Mouse (Mus musculus): Measurements from ENCODE around the gene Ubr1. TPM values are rescaled to one million over a fixed set of nuclear protein-coding genes. Genes with fewer than 3 reads are reported as not detected.
"Not testable (repeated sequence)": the region's sequence is repeated elsewhere in the genome, so short reads cannot be mapped to it uniquely, and the experiment has no call there.

The Ubr1 gene
- polyA plus RNA-seq, 1 experiment from 2014 or later = 31.7 TPM

DNA sequence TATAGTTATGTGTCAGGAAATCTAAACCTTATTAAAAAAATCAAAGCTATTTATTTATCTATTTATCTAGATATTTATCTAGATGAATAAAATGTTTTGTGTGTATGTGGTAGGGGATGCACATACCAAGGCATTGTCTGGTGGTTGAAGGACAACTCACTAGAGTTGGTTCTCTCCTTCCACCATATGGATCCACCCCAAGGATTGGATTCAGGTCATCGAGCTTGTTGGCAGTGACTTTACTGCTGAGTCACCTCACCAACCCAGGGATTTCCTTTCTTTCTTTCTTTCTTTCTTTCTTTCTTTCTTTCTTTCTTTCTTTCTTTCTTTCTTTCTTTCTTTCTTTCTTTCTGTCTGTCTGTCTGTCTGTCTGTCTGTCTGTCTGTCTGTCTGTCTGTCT lies 26.1 kb upstream of the Ubr1 start:
- not testable (repeated sequence) for H3K4me3 ChIP-seq (replicated peaks); H3K36me3 ChIP-seq (replicated peaks); H3K9ac ChIP-seq; H3K4me2 ChIP-seq; H3K9me3 ChIP-seq; H3K4me1 ChIP-seq; H3K27me3 ChIP-seq; H3K27ac ChIP-seq; ATAC-seq (ENCODE audit: low FRiP score)
- WGBS = 74% methylated on average over 1 of the region's 1 CpGs

DNA sequence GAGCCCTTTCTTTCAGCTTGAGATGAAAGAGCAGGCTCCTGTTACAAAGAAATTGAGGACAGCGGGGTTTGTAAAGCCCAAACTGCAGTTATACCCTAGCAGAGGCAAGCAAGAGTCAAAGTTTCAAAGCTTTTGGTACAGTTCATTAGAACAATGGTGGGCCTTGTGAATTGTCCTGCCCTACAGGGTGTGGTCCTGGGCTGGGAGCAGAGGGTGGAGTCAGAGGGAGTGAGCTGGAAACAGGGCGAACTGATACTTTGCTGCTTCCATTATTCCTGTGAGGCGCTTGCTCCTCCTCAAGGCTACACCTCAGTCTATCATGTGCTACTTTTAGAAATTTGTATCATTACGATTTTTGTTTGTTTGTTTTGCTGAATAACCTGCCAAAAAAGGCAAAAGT lies 20.7 kb upstream of the Ubr1 start:
- Histone ChIP-seq H3K27me3 (no peaks in the 10 kb centered on the region), H3K9ac (no peak overlapping the region), H3K4me1 (no peaks in the 10 kb centered on the region), H3K4me2 (no peak overlapping the region), H3K4me3 (replicated peaks) (no peak overlapping the region), H3K27ac (no peak overlapping the region), H3K36me3 (replicated peaks) (no peaks in the 10 kb centered on the region), H3K9me3 (no peaks in the 10 kb centered on the region)
- ATAC-seq (ENCODE audit: low FRiP score) = no peak
- WGBS = 77% methylated on average over 4 of the region's 4 CpGs

DNA sequence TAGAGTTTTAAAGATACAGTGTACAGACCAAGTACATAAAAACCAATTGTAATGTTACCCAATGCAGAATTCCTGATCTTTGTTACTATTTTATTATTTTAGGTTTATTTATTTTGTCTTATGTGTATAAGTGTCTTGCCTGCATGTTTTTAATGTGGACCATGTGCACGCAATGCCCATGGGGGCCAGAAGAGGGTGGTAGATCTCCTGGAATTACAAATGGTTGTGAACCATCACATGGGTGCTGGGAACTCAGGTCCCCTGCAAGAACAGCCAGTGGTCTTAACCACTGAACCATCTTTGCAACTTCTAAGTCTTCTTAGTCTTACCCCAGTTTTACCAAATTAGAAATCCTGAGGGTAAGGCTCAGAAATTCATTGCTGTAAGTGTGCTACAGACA lies 14.7 kb upstream of the Ubr1 start:
- Histone ChIP-seq H3K27ac (no peak overlapping the region), H3K4me1 (peaks cover 3% of the 10 kb centered on the region; the same call in 1 of the 2 replicates), H3K36me3 (replicated peaks) (no peaks in the 10 kb centered on the region; the same call in 1 of the 2 replicates), H3K4me3 (replicated peaks) (no peak overlapping the region), H3K27me3 (no peaks in the 10 kb centered on the region), H3K4me2 (no peak overlapping the region), H3K9me3 (no peaks in the 10 kb centered on the region), H3K9ac (no peak overlapping the region)
- WGBS = 94% methylated on average over 1 of the region's 1 CpGs
- ATAC-seq (ENCODE audit: low FRiP score) = no peak

DNA sequence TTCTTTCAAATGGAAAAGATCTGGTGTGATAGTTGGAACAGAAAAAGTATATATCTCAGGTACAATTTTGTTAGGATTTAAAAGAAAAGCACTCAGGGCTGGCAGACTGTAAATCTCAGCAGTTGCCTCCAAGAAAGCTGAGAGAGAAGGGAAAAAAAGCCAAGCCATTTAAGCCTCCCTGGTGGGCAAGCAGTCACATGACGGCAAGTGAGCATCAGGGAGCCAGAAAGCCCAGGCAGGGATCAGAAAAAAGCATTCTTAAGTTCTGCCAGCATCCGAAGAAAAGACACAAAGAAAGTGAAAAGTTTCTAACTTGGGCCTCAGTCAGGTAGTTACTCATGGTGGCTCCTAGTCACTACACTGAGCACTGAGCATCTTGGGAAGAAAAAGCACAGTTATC lies 13.1 kb upstream of the Ubr1 start:
- WGBS = 3% methylated on average over 2 of the region's 2 CpGs
- ATAC-seq (ENCODE audit: low FRiP score) = no peak
- H3K4me2 ChIP-seq = no peak overlapping the region

DNA sequence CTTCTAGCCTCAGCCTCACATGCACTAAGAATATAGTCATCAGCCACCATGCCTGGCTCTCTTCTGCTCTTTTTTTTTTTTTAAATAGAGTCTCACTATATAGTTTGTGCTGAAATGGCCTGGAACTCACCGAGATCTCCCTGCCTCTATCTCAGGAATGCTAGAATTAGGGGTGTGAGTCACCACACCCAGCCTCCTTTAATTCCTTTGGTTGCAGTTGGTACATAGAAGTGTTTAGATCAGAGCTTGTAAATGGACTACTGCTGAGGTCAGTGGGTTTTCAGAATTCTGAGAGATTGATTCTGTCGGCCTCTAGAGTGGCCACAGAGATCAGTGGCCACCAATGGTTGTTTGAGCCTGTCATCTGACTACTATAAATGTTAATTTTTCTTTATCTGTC lies 10.3 kb upstream of the Ubr1 start:
- no peak for ATAC-seq (ENCODE audit: low FRiP score)
- Histone ChIP-seq H3K4me2 (no peak overlapping the region), H3K27me3 (no peaks in the 10 kb centered on the region), H3K4me3 (replicated peaks) (no peak overlapping the region), H3K27ac (no peak overlapping the region), H3K4me1 (peaks cover 8% of the 10 kb centered on the region; the same call in 1 of the 2 replicates), H3K9ac (no peak overlapping the region), H3K9me3 (no peaks in the 10 kb centered on the region), H3K36me3 (replicated peaks) (no peaks in the 10 kb centered on the region; the same call in 1 of the 2 replicates)
- 76% methylated on average over 2 of the region's 2 CpGs for WGBS

More for the DNA sequence above, 13.1 kb upstream of the Ubr1 start:
- Histone ChIP-seq H3K27ac (no peak overlapping the region), H3K4me1 (peaks cover 3% of the 10 kb centered on the region; the same call in 1 of the 2 replicates), H3K9me3 (no peaks in the 10 kb centered on the region), H3K4me3 (replicated peaks) (no peak overlapping the region), H3K9ac (no peak overlapping the region), H3K36me3 (replicated peaks) (no peaks in the 10 kb centered on the region; the same call in 1 of the 2 replicates), H3K27me3 (no peaks in the 10 kb centered on the region)

DNA sequence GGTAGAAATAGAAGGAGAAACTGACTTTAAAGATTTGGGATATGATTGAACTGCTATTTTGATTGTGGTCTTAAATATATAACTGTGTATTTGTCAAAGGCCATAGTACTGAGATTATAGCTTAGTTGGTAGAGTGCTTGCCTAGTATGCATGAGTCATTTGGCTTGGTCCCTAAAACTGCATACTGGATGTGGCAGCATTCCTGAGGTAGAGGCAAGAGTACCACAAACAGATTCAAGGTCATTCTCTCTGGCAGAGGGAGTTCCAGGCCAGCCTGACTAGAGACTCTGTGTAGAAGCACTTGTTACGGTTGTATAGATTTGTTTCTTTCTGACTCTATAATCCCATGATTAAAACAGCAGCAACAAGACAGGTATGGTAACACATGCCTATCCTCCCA lies 9.3 kb upstream of the Ubr1 start:
- H3K9me3 ChIP-seq = no peaks in the 10 kb centered on the region
- H3K27me3 ChIP-seq = no peaks in the 10 kb centered on the region
- no peak overlapping the region for H3K4me3 ChIP-seq (replicated peaks)
- no peaks in the 10 kb centered on the region; the same call in 1 of the 2 replicates for H3K36me3 ChIP-seq (replicated peaks)
- H3K4me2 ChIP-seq = no peak overlapping the region
- no peak for ATAC-seq (ENCODE audit: low FRiP score)
- peaks cover 8% of the 10 kb centered on the region; the same call in 1 of the 2 replicates for H3K4me1 ChIP-seq
- H3K9ac ChIP-seq = no peak overlapping the region
- H3K27ac ChIP-seq = no peak overlapping the region
- 100% methylated on average over 1 of the region's 1 CpGs for WGBS

DNA sequence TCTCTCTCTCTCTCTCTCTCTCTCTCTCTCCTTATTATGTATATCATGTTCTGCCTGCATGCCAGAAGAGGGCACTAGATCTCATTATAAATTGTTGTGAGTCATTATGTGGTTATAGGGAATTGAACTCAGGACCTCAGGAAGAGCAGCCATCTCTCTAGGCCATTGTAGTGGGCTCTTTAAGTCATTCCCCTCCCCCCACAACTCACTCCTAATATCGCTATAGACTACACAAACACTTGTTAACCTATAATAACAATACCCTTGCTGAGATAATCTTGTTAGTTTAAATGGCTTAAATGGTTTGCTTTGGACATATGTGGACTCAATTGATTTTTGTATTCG lies 8.2 kb upstream of the Ubr1 start:
- H3K4me2 ChIP-seq = no peak overlapping the region
- H3K27me3 ChIP-seq = no peaks in the 10 kb centered on the region
- H3K9me3 ChIP-seq = no peaks in the 10 kb centered on the region
- H3K4me1 ChIP-seq = peaks cover 7% of the 10 kb centered on the region; the same call in 1 of the 2 replicates
- H3K9ac ChIP-seq = no peak overlapping the region
- 53% methylated on average over 2 of the region's 2 CpGs for WGBS
- H3K27ac ChIP-seq = no peak overlapping the region
- H3K36me3 ChIP-seq (replicated peaks) = no peaks in the 10 kb centered on the region; the same call in 1 of the 2 replicates
- ATAC-seq (ENCODE audit: low FRiP score) = no peak
- no peak overlapping the region for H3K4me3 ChIP-seq (replicated peaks)

DNA sequence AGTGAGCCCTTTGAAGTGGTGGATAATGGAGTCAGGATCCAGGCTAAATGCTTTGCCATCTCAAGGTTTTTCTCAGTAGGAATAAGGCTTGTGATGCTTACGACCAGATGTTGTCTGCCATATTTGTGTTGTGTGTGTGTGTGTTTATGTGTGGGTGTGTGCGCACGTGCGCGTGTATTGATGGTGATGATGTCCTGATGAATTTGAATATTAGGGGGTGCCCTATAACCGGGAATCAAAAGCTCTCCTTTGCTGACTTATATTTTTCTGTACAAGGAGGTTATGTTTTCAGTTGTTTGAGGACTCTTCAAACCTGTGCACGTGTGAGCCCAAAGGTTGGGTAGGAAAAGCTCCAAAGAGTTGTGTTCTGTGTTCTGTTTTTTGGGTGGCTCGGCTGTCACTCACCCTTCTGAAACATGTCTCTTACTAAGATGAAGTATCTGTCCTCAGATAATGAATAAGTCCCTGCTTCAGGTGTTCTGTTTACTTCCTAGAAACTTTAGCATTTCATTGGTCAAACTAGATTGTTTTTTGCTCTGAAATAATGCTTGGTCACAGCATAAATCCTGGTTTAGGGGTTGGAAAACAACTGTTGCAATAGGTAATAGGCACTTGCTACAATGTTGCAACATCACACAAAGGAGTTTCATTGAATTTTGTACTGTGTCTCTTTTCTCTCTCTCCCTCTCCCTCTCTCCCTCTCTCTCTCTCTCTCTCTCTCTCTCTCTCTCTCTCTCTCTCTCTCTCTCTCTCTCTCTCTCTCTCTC lies 7.6 kb upstream of the Ubr1 start:
- Histone ChIP-seq H3K27ac (no peak overlapping the region), H3K9ac (peak overlapping the region; percentile 84; the same call in 1 of the 2 replicates), H3K36me3 (replicated peaks) (no peaks in the 10 kb centered on the region; the same call in 1 of the 2 replicates), H3K27me3 (no peaks in the 10 kb centered on the region), H3K4me1 (peaks cover 5% of the 10 kb centered on the region; the same call in 1 of the 2 replicates), H3K4me2 (peak overlapping the region; percentile 94), H3K9me3 (no peaks in the 10 kb centered on the region), H3K4me3 (replicated peaks) (peak overlapping the region; percentile 81)
- 81% methylated on average over 8 of the region's 8 CpGs for WGBS
- no peak; the same call in 1 of the 2 replicates for ATAC-seq (ENCODE audit: low FRiP score)

DNA sequence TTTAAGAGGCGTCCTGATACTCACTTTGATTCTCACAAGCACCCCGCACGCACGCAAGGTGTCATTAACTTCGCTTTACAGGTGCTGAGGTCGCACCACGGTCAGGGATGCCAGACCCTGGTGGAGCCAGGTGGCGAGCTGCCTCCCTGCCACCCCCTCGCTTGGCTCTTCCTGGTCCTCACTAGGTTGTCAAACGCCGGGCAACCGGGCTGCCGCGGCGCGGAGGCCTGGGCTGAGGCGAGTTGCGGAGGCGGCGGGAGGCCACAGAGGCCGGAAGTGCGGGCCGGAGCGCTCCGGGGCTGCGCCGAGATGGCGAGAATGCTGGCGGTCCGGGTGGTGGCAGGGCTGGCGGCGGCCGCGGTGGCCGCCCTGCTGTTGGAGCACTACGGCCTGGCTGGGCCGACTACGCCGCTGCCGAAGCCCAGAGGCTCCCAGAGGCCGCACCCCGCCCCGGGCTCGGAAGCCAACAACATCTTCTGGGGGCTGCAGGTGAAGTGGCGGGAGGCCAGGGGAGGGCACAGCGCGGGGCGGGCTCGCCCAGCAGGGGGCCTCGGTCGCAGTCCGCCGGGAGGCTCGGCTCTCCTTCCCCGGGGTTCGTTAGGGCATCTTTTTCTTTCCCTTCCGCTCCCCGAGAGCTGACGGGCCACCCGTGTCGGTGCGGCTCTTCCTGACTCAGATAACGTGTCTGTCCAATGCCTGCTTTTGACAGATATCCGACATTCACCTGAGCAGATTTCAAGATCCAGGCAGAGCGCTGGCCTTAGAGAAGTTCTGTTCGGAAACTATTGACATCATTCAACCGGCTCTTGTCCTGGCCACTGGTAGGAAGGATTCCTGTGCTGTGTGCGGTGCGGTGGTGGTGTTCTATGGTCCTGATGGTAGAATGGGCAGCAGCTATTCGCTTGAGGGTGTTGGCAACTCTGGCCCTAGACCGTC lies 6.7 kb upstream of the Ubr1 start, which contains the start of gene Tmem62:
TSS of gene Tmem62 (plus strand) at position 28 of the 936 bp plus-strand sequence.
- no peaks in the 10 kb centered on the region; the same call in 1 of the 2 replicates for H3K36me3 ChIP-seq (replicated peaks)
- peaks cover 5% of the 10 kb centered on the region; the same call in 1 of the 2 replicates for H3K4me1 ChIP-seq
- H3K4me2 ChIP-seq = peak within 1 kb of the TSS; percentile 94
- H3K9ac ChIP-seq = peak within 1 kb of the TSS; percentile 84
- 2% methylated on average over 71 of the region's 71 CpGs for WGBS
- no peaks in the 10 kb centered on the region for H3K27me3 ChIP-seq
- peak within 1 kb of the TSS; percentile 80 for H3K27ac ChIP-seq
- H3K9me3 ChIP-seq = no peaks in the 10 kb centered on the region
- peak within 1 kb of the TSS; percentile 81 for H3K4me3 ChIP-seq (replicated peaks)
- ATAC-seq (ENCODE audit: low FRiP score) = peak; percentile 75

DNA sequence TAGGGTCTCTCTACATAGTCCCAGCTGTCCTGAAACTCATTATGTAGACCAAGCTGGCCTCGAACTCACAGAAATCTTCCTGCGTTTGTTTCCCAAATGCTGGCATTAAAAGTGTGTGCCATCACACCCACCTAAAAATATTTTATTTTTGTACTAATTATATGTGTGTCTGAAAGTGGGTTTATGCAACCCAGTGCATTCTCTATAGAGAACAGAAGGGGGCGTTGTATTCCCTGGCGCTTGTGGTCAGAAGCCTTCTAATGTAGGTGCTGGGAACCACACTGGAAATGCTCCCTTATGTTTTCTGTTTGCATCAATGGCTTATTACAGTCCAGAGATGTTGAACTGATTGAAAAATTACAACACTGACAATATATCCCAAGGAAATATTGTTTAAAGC lies 5.8 kb upstream of the Ubr1 start:
- no peak overlapping the region for H3K4me3 ChIP-seq (replicated peaks)

DNA sequence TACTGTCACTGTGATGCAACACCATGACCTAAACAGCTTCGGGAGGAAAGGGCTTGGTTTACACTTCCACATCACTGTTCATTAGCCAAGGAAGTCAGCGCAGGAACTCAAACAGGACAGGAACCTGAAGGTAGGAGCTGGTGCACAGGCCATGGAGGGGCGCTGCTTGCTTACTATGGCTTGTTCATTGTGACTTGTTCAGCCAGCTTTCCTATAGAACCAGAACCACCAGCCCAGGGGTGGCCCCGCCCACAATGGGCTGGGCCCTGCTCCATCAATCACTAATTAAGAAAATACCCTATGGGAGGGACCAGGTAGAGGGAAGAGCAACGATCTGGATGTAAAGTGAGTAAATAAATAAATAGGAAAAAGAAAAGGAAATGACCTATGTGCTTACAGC lies 2.4 kb upstream of the Ubr1 start:
- Histone ChIP-seq H3K4me3 (replicated peaks) (no peak overlapping the region), H3K27ac (no peak overlapping the region), H3K9me3 (no peaks in the 10 kb centered on the region), H3K4me1 (peaks cover 16% of the 10 kb centered on the region), H3K27me3 (no peaks in the 10 kb centered on the region), H3K4me2 (no peak overlapping the region; the same call in 1 of the 2 replicates), H3K9ac (no peak overlapping the region), H3K36me3 (replicated peaks) (no peaks in the 10 kb centered on the region)
- ATAC-seq (ENCODE audit: low FRiP score) = no peak
- WGBS = 16% methylated on average over 5 of the region's 5 CpGs

More for the DNA sequence above, 5.8 kb upstream of the Ubr1 start:
- no peaks in the 10 kb centered on the region for H3K9me3 ChIP-seq
- ATAC-seq (ENCODE audit: low FRiP score) = no peak
- no peaks in the 10 kb centered on the region; the same call in 1 of the 2 replicates for H3K36me3 ChIP-seq (replicated peaks)
- H3K4me1 ChIP-seq = peaks cover 5% of the 10 kb centered on the region
- no peaks in the 10 kb centered on the region for H3K27me3 ChIP-seq
- 47% methylated on average over 4 of the region's 4 CpGs for WGBS
- no peak overlapping the region for H3K4me2 ChIP-seq
- no peak overlapping the region for H3K9ac ChIP-seq
- H3K27ac ChIP-seq = no peak overlapping the region

DNA sequence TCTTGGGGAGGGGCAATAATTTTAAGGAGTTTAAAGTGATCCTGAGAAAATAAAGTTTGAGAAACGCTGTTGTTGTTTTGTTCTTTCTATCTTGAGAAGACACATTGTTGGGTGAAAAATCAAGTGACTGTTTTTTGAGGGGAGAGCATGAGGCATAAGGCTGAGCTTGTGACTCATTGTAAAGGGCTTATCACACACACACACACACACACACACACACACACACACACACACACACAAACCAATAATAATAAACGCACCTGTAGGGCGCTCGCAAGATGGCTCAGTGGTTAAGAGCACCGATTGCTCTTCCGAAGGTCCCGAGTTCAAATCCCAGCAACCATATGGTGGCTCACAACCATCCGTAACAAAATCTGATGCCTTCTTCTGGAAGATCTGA lies 1.7 kb upstream of the Ubr1 start:
- peaks cover 11% of the 10 kb centered on the region for H3K4me1 ChIP-seq
- H3K4me2 ChIP-seq; H3K9ac ChIP-seq; H3K27me3 ChIP-seq; H3K9me3 ChIP-seq; H3K36me3 ChIP-seq (replicated peaks); H3K4me3 ChIP-seq (replicated peaks); ATAC-seq (ENCODE audit: low FRiP score); H3K27ac ChIP-seq: not testable (repeated sequence)
- 97% methylated on average over 8 of the region's 8 CpGs for WGBS

Data from forebrain, embryonic 12.5 days (tissue).